Mouse (Mus musculus) CH12.LX (cell line): ENCODE results near the gene Hist1h3e. TPM values are rescaled to one million over a fixed set of nuclear protein-coding genes. Genes with fewer than 3 reads are reported as not detected.
A peak's percentile ranks its signal among the peaks of the same experiment; 100 is the strongest.

Experiments
- DNase-seq: peaks from one replicate; pipeline ENCODE4 v3.0.0-alpha.2; 2013; ENCODE audit errors: extremely low read depth
- H3K27ac ChIP-seq: 2 replicates; pipeline ENCODE4 v1.5.1; 2012; ENCODE audit warnings: low read depth, mild to moderate bottlenecking, control low read depth, moderate library complexity; ENCODE audit not compliant: insufficient read depth
- H3K27me3 ChIP-seq: replicated peaks from 2 replicates; pipeline ENCODE3; 2012; ENCODE audit warnings: inconsistent platforms
- H3K36me3 ChIP-seq, 2 experiments: replicated peaks in 1 of 2; 2 replicates each; pipeline versions ENCODE3 to v1.6.1; 2012; ENCODE audit warnings: inconsistent platforms in 1 of 2, low read length in 1 of 2, mild to moderate bottlenecking in 1 of 2, mixed read lengths in 1 of 2, moderate library complexity in 1 of 2; ENCODE audit not compliant: control insufficient read depth in 1 of 2, insufficient read depth in 1 of 2
- H3K4me1 ChIP-seq, 2 experiments: 2 replicates each; pipeline ENCODE4 v1.6.1; 2012; ENCODE audit warnings: inconsistent platforms in 1 of 2, moderate library complexity in 1 of 2; ENCODE audit not compliant: insufficient read depth in 2 of 2, control insufficient read depth in 1 of 2
- H3K4me2 ChIP-seq: 2 replicates; pipeline ENCODE4 v1.6.1; 2012; ENCODE audit warnings: low read depth, mild to moderate bottlenecking, control low read depth; ENCODE audit not compliant: poor library complexity, insufficient read depth, severe bottlenecking
- H3K4me3 ChIP-seq, 3 experiments: fragments of 150-350 bp in 1 of 3; sonication (generic) in 1 of 3; replicated peaks in 1 of 3; 2 replicates each; pipeline versions ENCODE3 to v1.5.1; 2011 to 2012; ENCODE audit warnings: low read depth in 2 of 3, low read length in 2 of 3, mild to moderate bottlenecking in 2 of 3, moderate library complexity in 2 of 3, control low read depth in 1 of 3, improper control_type of control experiment in 1 of 3, inconsistent platforms in 1 of 3, mixed read lengths in 1 of 3; ENCODE audit not compliant: poor library complexity in 1 of 3
- H3K79me2 ChIP-seq: replicated peaks from 2 replicates; pipeline ENCODE4 v1.6.1; 2012; ENCODE audit warnings: mild to moderate bottlenecking, moderate library complexity; ENCODE audit not compliant: control insufficient read depth, poor library complexity, insufficient read depth, severe bottlenecking; ENCODE audit errors: extremely low read depth
- H3K9ac ChIP-seq: 2 replicates; pipeline ENCODE4 v1.6.1; 2012; ENCODE audit warnings: low read depth, mild to moderate bottlenecking, control low read depth, moderate library complexity; ENCODE audit not compliant: insufficient read depth
- H3K9me3 ChIP-seq: replicated peaks from 2 replicates; pipeline ENCODE3; 2012; ENCODE audit warnings: low read length, inconsistent platforms, mixed read lengths
- BHLHE40 ChIP-seq: IDR thresholded peaks from 2 replicates; pipeline ENCODE4 v1.6.1; 2011; ENCODE audit warnings: mild to moderate bottlenecking, low read depth, low read length, improper control_type of control experiment
- CHD1 ChIP-seq: IDR thresholded peaks from 2 replicates; pipeline ENCODE4 v1.6.1; 2012; ENCODE audit warnings: low read depth, low read length, improper control_type of control experiment, inconsistent platforms
- CHD2 ChIP-seq: IDR thresholded peaks from 2 replicates; pipeline ENCODE4 v1.6.1; 2011; ENCODE audit warnings: low read length, improper control_type of control experiment
- CTCF ChIP-seq, 2 experiments: IDR thresholded peaks in 1 of 2; conservative IDR thresholded peaks in 1 of 2; 2 replicates each; pipeline ENCODE4 v1.5.1; 2011 to 2012; ENCODE audit warnings: low read depth in 2 of 2, low read length in 2 of 2, improper control_type of control experiment in 1 of 2, inconsistent platforms in 1 of 2, mild to moderate bottlenecking in 1 of 2, moderate library complexity in 1 of 2
- E2F4 ChIP-seq: IDR thresholded peaks from 2 replicates; pipeline ENCODE4 v1.6.1; 2011; ENCODE audit warnings: low read depth, low read length, improper control_type of control experiment; ENCODE audit not compliant: insufficient replicate concordance
- ELF1 ChIP-seq: IDR thresholded peaks from 2 replicates; pipeline ENCODE4 v1.6.1; 2014; ENCODE audit warnings: low read depth, mild to moderate bottlenecking, inconsistent platforms, low read length, improper control_type of control experiment
- EP300 ChIP-seq: IDR thresholded peaks from 2 replicates; pipeline ENCODE4 v1.6.1; 2011; ENCODE audit warnings: low read length, improper control_type of control experiment
- ETS1 ChIP-seq: conservative IDR thresholded peaks from 2 replicates; pipeline ENCODE4 v1.6.1; 2012; ENCODE audit warnings: low read depth, mild to moderate bottlenecking, inconsistent platforms, low read length, improper control_type of control experiment, moderate library complexity
- HCFC1 ChIP-seq: IDR thresholded peaks from 2 replicates; pipeline ENCODE4 v1.6.1; 2012; ENCODE audit warnings: low read depth, mild to moderate bottlenecking, inconsistent platforms, low read length, improper control_type of control experiment
- IRF4 ChIP-seq: IDR thresholded peaks from 2 replicates; pipeline ENCODE4 v1.6.1; 2014; ENCODE audit warnings: low read depth, mild to moderate bottlenecking, inconsistent platforms, low read length, improper control_type of control experiment
- JUND ChIP-seq: conservative IDR thresholded peaks from 2 replicates; pipeline ENCODE4 v1.6.1; 2011; ENCODE audit warnings: low read depth, low read length, improper control_type of control experiment
- KAT2A ChIP-seq: IDR thresholded peaks from 2 replicates; pipeline ENCODE4 v1.6.1; 2012; ENCODE audit warnings: low read length, improper control_type of control experiment, inconsistent platforms; ENCODE audit not compliant: insufficient replicate concordance
- MAX ChIP-seq: IDR thresholded peaks from 2 replicates; pipeline ENCODE4 v1.6.1; 2011; ENCODE audit warnings: low read length, improper control_type of control experiment
- MAZ ChIP-seq: IDR thresholded peaks from 2 replicates; pipeline ENCODE4 v1.6.1; 2012; ENCODE audit warnings: low read depth, mild to moderate bottlenecking, inconsistent platforms, low read length, improper control_type of control experiment, moderate library complexity
- MEF2A ChIP-seq: IDR thresholded peaks from 2 replicates; pipeline ENCODE4 v1.6.1; 2014; ENCODE audit warnings: low read depth, mild to moderate bottlenecking, inconsistent platforms, low read length, improper control_type of control experiment, borderline replicate concordance
- MYC ChIP-seq: IDR thresholded peaks from 2 replicates; pipeline ENCODE4 v1.6.1; 2011; ENCODE audit warnings: low read depth, mild to moderate bottlenecking, improper control_type of control experiment, low read length
- PAX5 ChIP-seq: IDR thresholded peaks from 2 replicates; pipeline ENCODE4 v1.6.1; 2012; ENCODE audit warnings: low read length, inconsistent platforms, mixed read lengths
- POLR2A ChIP-seq: IDR thresholded peaks from 2 replicates; pipeline ENCODE4 v1.6.1; 2011; ENCODE audit warnings: low read depth, mild to moderate bottlenecking, improper control_type of control experiment, low read length
- POLR2AphosphoS2 ChIP-seq: IDR thresholded peaks from 2 replicates; pipeline ENCODE4 v1.6.1; 2011; ENCODE audit warnings: low read depth, low read length, improper control_type of control experiment
- RAD21 ChIP-seq: IDR thresholded peaks from 2 replicates; pipeline ENCODE4 v1.6.1; 2011; ENCODE audit warnings: low read depth, mild to moderate bottlenecking, low read length, improper control_type of control experiment, moderate library complexity
- RCOR1 ChIP-seq: conservative IDR thresholded peaks from 2 replicates; pipeline ENCODE4 v1.6.1; 2012; ENCODE audit warnings: low read depth, mild to moderate bottlenecking, inconsistent platforms, low read length, improper control_type of control experiment
- SIN3A ChIP-seq: IDR thresholded peaks from 2 replicates; pipeline ENCODE4 v1.6.1; 2012; ENCODE audit warnings: low read length, improper control_type of control experiment, inconsistent platforms
- SMC3 ChIP-seq: IDR thresholded peaks from 2 replicates; pipeline ENCODE4 v1.6.1; 2011; ENCODE audit warnings: low read depth, low read length, improper control_type of control experiment
- TBP ChIP-seq: conservative IDR thresholded peaks from 2 replicates; pipeline ENCODE4 v1.6.1; 2011; ENCODE audit warnings: low read depth, low read length, improper control_type of control experiment
- UBTF ChIP-seq: IDR thresholded peaks from 2 replicates; pipeline ENCODE4 v1.6.1; 2012; ENCODE audit warnings: low read depth, mild to moderate bottlenecking, inconsistent platforms, low read length, improper control_type of control experiment, moderate library complexity
- USF1 ChIP-seq: IDR thresholded peaks from 2 replicates; pipeline ENCODE4 v1.6.1; 2014; ENCODE audit warnings: low read depth, mild to moderate bottlenecking, inconsistent platforms, low read length, improper control_type of control experiment
- USF2 ChIP-seq: conservative IDR thresholded peaks from 2 replicates; pipeline ENCODE4 v1.6.1; 2011; ENCODE audit warnings: low read depth, low read length, improper control_type of control experiment
- ZKSCAN1 ChIP-seq: IDR thresholded peaks from 2 replicates; pipeline ENCODE4 v1.6.1; 2012; ENCODE audit warnings: low read depth, inconsistent platforms, low read length, improper control_type of control experiment, borderline replicate concordance
- dilution Hi-C: fragments of 300-500 bp; cut with MboI; formaldehyde crosslinking; loops from 2 replicates; pipeline ENCODE4 v1.14.3; 2020; ENCODE audit warnings: low sequenced_read_pairs; ENCODE audit not compliant: extremely low pct_unique_long_range_greater_than_20kb, extremely low pct_ligation_motif_present
- in situ Hi-C: fragments of 300-500 bp; cut with MboI; formaldehyde crosslinking; loops from 3 replicates; pipeline ENCODE4 v1.14.3; 2019; ENCODE audit warnings: low sequenced_read_pairs, low pct_ligation_motif_present, low pct_unique_long_range_greater_than_20kb, mixed read lengths
- polyA plus RNA-seq: library from polyadenylated mRNA; unstranded; fragments of >175 nt; gene quantifications from 2 replicates; pipeline ENCODE4 v1.2.1, GENCODE M21; 2012; ENCODE audit warnings: low read depth; ENCODE audit not compliant: insufficient read length
- total RNA-seq, 2 experiments: library from RNA; depleted of rRNA; stranded (reverse); fragments of 300-350 nt in 1 of 2; fragments of >200 nt in 1 of 2; gene quantifications; 2 replicates each; pipeline ENCODE4 v1.2.3; 2012 to 2014

Hist1h3e gene
- total and polyA plus RNA-seq, 3 experiments = 3.1 to 1,484 (median 24.2) TPM

- peak overlapping the region; percentile 98 for H3K27ac ChIP-seq
- no peaks in the 10 kb centered on the region for H3K36me3 ChIP-seq
- TF ChIP-seq BHLHE40 (no peak; the same call in 1 of the 2 replicates), MAZ (no peak), CHD1 (peak; percentile 90; the same call in 1 of the 2 replicates), TBP (peak; percentile 62; the same call in 1 of the 2 replicates), RCOR1 (peak; percentile 83; the same call in 1 of the 2 replicates), ETS1 (no peak), EP300 (no peak), SMC3 (peak; percentile 26; the same call in 1 of the 2 replicates), KAT2A (no peak), JUND (no peak), POLR2A (peak; percentile 80; the same call in 1 of the 2 replicates), HCFC1 (peak; percentile 38; the same call in 1 of the 2 replicates), ZKSCAN1 (no peak), MYC (peak; percentile 19; the same call in 1 of the 2 replicates), RAD21 (no peak), POLR2AphosphoS2 (peak; percentile 100), PAX5 (no peak), UBTF (no peak), USF1 (no peak), CTCF (conservative IDR thresholded peaks at IDR 0.05 in 1 of 2, IDR thresholded peaks at IDR 0.05 in 1 of 2; ENCODE audit: low read depth in 2 of 2, low read length in 2 of 2) (no peak), IRF4 (no peak), CHD2 (peak; percentile 49)
- no peaks in the 10 kb centered on the region for H3K79me2 ChIP-seq
- peak; percentile 67 for DNase-seq
- dilution Hi-C loops = no loop called here
- H3K4me3 ChIP-seq = peak overlapping the region; percentile 29 to 55 (median 30)
- H3K4me2 ChIP-seq = peak overlapping the region; percentile 84
- H3K27me3 ChIP-seq = no peaks in the 10 kb centered on the region
- H3K4me1 ChIP-seq = peaks cover 4 to 21% of the 10 kb centered on the region in 2 experiments; a peak in 3 of 4 replicates
- H3K9ac ChIP-seq = peak overlapping the region; percentile 91
- in situ Hi-C loops = loop anchor here (25.0 kb wide), 1 partner anchor 1813 kb away; the partner anchor contains the start of gene Hist1h4j
- no peaks in the 10 kb centered on the region for H3K9me3 ChIP-seq
Measured at GRCm38 (mm10) chr13:23550761-23551145, 11.4 kb downstream of the Hist1h3e start.

GRCm38 (mm10) chr13:23546694-23547093, 15.5 kb downstream of the Hist1h3e start:
- no peak for DNase-seq
- Histone ChIP-seq H3K9ac (no peak overlapping the region), H3K4me1 (peaks cover 0 to 6% of the 10 kb centered on the region in 2 experiments; a peak in 1 of 4 replicates), H3K4me3 (no peak overlapping the region), H3K4me2 (no peak overlapping the region), H3K9me3 (no peaks in the 10 kb centered on the region), H3K36me3 (no peaks in the 10 kb centered on the region), H3K27me3 (no peaks in the 10 kb centered on the region), H3K79me2 (no peaks in the 10 kb centered on the region), H3K27ac (no peak overlapping the region)
- in situ Hi-C loops = no loop called here
- TF ChIP-seq IRF4 (no peak), RAD21 (no peak), HCFC1 (no peak), JUND (no peak), MAX (no peak), E2F4 (no peak), SIN3A (no peak), MEF2A (no peak), SMC3 (no peak), CTCF (conservative IDR thresholded peaks at IDR 0.05 in 1 of 2, IDR thresholded peaks at IDR 0.05 in 1 of 2; ENCODE audit: low read depth in 2 of 2, low read length in 2 of 2) (no peak), BHLHE40 (no peak), USF2 (no peak), ZKSCAN1 (no peak), KAT2A (no peak), ELF1 (no peak)
- dilution Hi-C loops = no loop called here
